Mouse (Mus musculus) lung, postnatal 10 days (tissue): ENCODE measurements around the gene Ranbp10.
A peak's percentile ranks its signal among the peaks of the same experiment; 100 is the strongest.
"Not testable (repeated sequence)": the region's sequence is repeated elsewhere in the genome, so short reads cannot be mapped to it uniquely, and the experiment has no call there.

ENCODE experiments used
- DNase-seq: peaks from one replicate; pipeline ENCODE4 v3.0.0; 2021

The Ranbp10 gene

GRCm38 (mm10) chr8:105833740-105834139 is 6.6 kb upstream of the Ranbp10 start:
- DNase-seq: not testable (repeated sequence)

- DNase-seq: no peak
Measured at GRCm38 (mm10) chr8:105826379-105826778, 771 bp downstream of the Ranbp10 start.

GRCm38 (mm10) chr8:105825506-105825905 is 1.6 kb downstream of the Ranbp10 start:
- DNase-seq: no peak

GRCm38 (mm10) chr8:105820925-105821324 is 6.2 kb downstream of the Ranbp10 start:
- DNase-seq: no peak

- no peak for DNase-seq
Measured at GRCm38 (mm10) chr8:105819659-105820058, 7.5 kb downstream of the Ranbp10 start.

GRCm38 (mm10) chr8:105813241-105813640 is 13.9 kb downstream of the Ranbp10 start:
- no peak for DNase-seq

GRCm38 (mm10) chr8:105812511-105812910 is 14.6 kb downstream of the Ranbp10 start:
- DNase-seq: no peak

GRCm38 (mm10) chr8:105811543-105811942 is 15.6 kb downstream of the Ranbp10 start:
- no peak for DNase-seq

GRCm38 (mm10) chr8:105811061-105811460 is 16.1 kb downstream of the Ranbp10 start:
- no peak for DNase-seq

- no peak for DNase-seq
Measured at GRCm38 (mm10) chr8:105810245-105810786, 16.8 kb downstream of the Ranbp10 start.

- peak; percentile 58 for DNase-seq
Measured at GRCm38 (mm10) chr8:105808480-105808879, 18.7 kb downstream of the Ranbp10 start.

- DNase-seq: peak; percentile 48
Measured at GRCm38 (mm10) chr8:105807766-105808165, 19.4 kb downstream of the Ranbp10 start.

GRCm38 (mm10) chr8:105805964-105806363 is 21.2 kb downstream of the Ranbp10 start:
- no peak for DNase-seq

GRCm38 (mm10) chr8:105805346-105805745 is 21.8 kb downstream of the Ranbp10 start:
- DNase-seq: no peak

- no peak for DNase-seq
Measured at GRCm38 (mm10) chr8:105804797-105805196, 22.4 kb downstream of the Ranbp10 start.

- no peak for DNase-seq
Measured at GRCm38 (mm10) chr8:105801153-105801904, 25.8 kb downstream of the Ranbp10 start.

GRCm38 (mm10) chr8:105799091-105799812 is 27.9 kb downstream of the Ranbp10 start:
- peak; percentile 96 for DNase-seq

GRCm38 (mm10) chr8:105798408-105798807 is 28.7 kb downstream of the Ranbp10 start:
- DNase-seq: no peak

GRCm38 (mm10) chr8:105795785-105796184 is 31.4 kb downstream of the Ranbp10 start:
- no peak for DNase-seq

GRCm38 (mm10) chr8:105794009-105794598 is 33.0 kb downstream of the Ranbp10 start:
- DNase-seq: no peak

- DNase-seq: no peak
Measured at GRCm38 (mm10) chr8:105793331-105793730, 33.8 kb downstream of the Ranbp10 start.

GRCm38 (mm10) chr8:105789626-105790025 is 37.5 kb downstream of the Ranbp10 start:
- no peak for DNase-seq

- no peak for DNase-seq
Measured at GRCm38 (mm10) chr8:105788927-105789326, 38.2 kb downstream of the Ranbp10 start.

- peak; percentile 69 for DNase-seq
Measured at GRCm38 (mm10) chr8:105788241-105788640, 38.9 kb downstream of the Ranbp10 start.
